Mouse (Mus musculus) heart, embryonic 15.5 days (tissue): ENCODE results near the gene Olfr1427. TPM values are rescaled to one million over a fixed set of nuclear protein-coding genes. Genes with fewer than 3 reads are reported as not detected.
"Not testable (repeated sequence)": the region's sequence is repeated elsewhere in the genome, so short reads cannot be mapped to it uniquely, and the experiment has no call there.

Experiments used
- ATAC-seq: fragments of 200-750 bp; cut with Nextera tagmentation; replicated peaks from 2 replicates; pipeline ENCODE4 v1.8.0; 2017; ENCODE audit warnings: low read depth, moderate TSS enrichment; ENCODE audit not compliant: insufficient number of reproducible peaks, insufficient read depth, low FRiP score
- H3K27ac ChIP-seq: fragments of 300-500 bp; sonication (generic); 2 replicates; pipeline ENCODE4 v1.5.1; 2015; ENCODE audit warnings: mild to moderate bottlenecking, inconsistent platforms
- H3K27me3 ChIP-seq: fragments of 300-500 bp; sonication (generic); 2 replicates; pipeline ENCODE4 v1.6.1; 2015; ENCODE audit warnings: inconsistent platforms
- H3K36me3 ChIP-seq: fragments of 300-500 bp; sonication (generic); 2 replicates; pipeline ENCODE4 v1.6.1; 2015; ENCODE audit warnings: mild to moderate bottlenecking, inconsistent platforms
- H3K4me1 ChIP-seq: fragments of 300-500 bp; sonication (generic); replicated peaks from 2 replicates; pipeline ENCODE4 v1.6.1; 2015; ENCODE audit warnings: inconsistent platforms
- H3K4me2 ChIP-seq: fragments of 300-500 bp; sonication (generic); 2 replicates; pipeline ENCODE4 v1.6.1; 2015; ENCODE audit warnings: inconsistent platforms, mild to moderate bottlenecking, moderate library complexity
- H3K4me3 ChIP-seq: fragments of 300-500 bp; sonication (generic); 2 replicates; pipeline ENCODE4 v1.5.1; 2015; ENCODE audit warnings: mild to moderate bottlenecking, inconsistent platforms
- H3K9ac ChIP-seq: fragments of 300-500 bp; sonication (generic); 2 replicates; pipeline ENCODE4 v1.6.1; 2015; ENCODE audit warnings: mild to moderate bottlenecking, inconsistent platforms
- H3K9me3 ChIP-seq: fragments of 300-500 bp; sonication (generic); replicated peaks from 2 replicates; pipeline ENCODE4 v1.6.1; 2016; ENCODE audit warnings: inconsistent platforms
- WGBS: fragments of 180-500 bp; shearing (Covaris S2); methylation state at CpG from one replicate; pipeline ENCODE4 v1.1.7; 2015; ENCODE audit warnings: mixed read lengths; 5-methylcytosine and 5-hydroxymethylcytosine counted together
- polyA plus RNA-seq: library from polyadenylated mRNA; unstranded; fragments of >200 nt; fragmentation: Nextera tagmentation; extraction: Ambion mirVana; gene quantifications from 2 replicates; pipeline ENCODE4 v1.2.1, GENCODE M21; 2015

The Olfr1427 gene
- polyA plus RNA-seq, result not detected in 2 replicates

DNA sequence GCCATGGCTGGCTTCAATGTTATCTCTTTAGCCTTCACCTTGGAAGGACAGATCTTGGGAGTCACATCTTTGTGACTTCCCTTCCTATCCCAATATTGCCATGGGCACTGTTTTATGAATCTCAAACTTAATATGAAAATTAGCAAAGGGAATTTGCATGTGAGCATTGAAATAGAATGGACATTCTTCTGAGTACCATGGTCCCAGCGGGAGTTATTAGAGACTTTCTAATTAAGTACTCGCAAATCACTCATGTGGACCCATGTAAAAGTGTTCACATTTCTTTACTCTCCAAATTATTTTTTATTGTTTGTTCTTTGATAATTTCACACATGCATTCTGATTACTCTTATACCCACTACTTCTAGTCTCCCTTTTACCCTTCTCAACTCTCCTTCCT, at the start of gene Olfr1427:
Gene Olfr1427 (minus strand): TSS at position 101 of the 400 bp plus-strand sequence.
- no peak within 1 kb of the TSS for H3K9ac ChIP-seq
- no peak for ATAC-seq
- WGBS, result 90% methylated on average over 2 of the region's 2 CpGs
- H3K4me2 ChIP-seq, result no peak within 1 kb of the TSS
- H3K36me3 ChIP-seq, result no peaks in the 10 kb centered on the region
- H3K27me3 ChIP-seq, result no peaks in the 10 kb centered on the region
- H3K9me3 ChIP-seq, result no peaks in the 10 kb centered on the region
- no peak within 1 kb of the TSS for H3K4me3 ChIP-seq
- H3K4me1 ChIP-seq, result no peaks in the 10 kb centered on the region
- no peak within 1 kb of the TSS for H3K27ac ChIP-seq

DNA sequence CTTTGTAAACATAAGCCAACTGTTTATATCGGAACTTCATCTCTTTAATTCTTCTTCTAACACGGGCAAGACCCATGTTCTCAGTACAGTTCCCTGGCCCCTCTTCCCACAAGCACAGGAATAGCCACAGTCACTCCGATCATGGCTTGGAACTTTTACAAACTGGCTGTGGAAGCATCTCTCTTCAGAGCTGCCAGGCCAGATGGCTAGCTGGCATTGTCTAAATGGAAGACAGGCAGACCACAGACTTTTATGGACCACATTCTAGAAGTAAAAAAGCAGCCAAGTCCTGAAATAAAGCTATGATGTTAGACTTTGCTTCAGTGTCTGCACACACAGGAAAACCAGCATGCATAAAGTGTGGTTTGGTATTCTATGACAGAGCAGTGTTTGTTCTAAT, 42.3 kb upstream of the Olfr1427 start:
- no peak overlapping the region for H3K9ac ChIP-seq
- WGBS, result 82% methylated on average over 3 of the region's 3 CpGs
- H3K4me2 ChIP-seq, result no peak overlapping the region
- H3K9me3 ChIP-seq, result no peaks in the 10 kb centered on the region
- H3K4me1 ChIP-seq, result no peaks in the 10 kb centered on the region
- H3K36me3 ChIP-seq, result no peaks in the 10 kb centered on the region
- no peaks in the 10 kb centered on the region for H3K27me3 ChIP-seq
- no peak overlapping the region for H3K4me3 ChIP-seq
- no peak overlapping the region for H3K27ac ChIP-seq
- ATAC-seq, result no peak

DNA sequence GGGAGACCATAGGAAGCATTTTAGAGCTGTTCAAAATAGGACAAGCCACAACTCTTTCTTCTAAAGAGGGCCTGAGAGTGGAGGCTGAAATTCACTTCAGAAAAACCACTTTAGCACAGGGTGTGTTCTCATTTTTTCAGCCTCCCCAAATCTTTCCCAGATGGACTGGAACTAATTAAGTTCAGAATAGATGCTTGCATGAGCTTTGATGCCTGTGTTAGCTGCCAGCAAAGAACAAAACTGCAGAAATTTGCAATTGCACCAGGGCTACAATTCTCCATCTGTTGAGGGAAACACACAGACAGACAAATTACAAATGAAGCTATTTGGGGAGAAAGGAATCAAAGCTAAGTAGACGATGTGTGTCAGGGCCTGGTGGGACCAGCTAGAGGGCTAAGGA, 40.2 kb upstream of the Olfr1427 start:
- 55% methylated on average over 1 of the region's 1 CpGs for WGBS

DNA sequence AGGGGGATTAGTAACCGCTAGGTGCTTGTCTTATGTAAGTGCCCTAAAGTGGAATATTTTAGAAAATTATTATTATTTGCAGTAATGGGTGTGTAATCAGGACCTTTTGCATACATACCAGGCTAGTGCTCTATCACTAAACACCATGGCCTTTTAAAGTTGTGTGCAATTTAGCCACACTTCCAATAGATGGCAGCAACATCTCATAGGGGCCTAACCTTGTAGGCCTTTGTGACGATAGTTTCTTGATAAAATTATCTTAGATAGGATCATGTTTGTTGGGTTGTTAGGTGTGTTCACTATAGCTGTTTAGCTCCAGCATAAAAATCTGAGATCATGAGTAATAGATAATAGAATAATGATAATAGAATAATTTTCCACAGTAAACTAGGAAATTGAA, 31.2 kb upstream of the Olfr1427 start:
- H3K9ac ChIP-seq, result no peak overlapping the region
- no peaks in the 10 kb centered on the region for H3K27me3 ChIP-seq
- no peaks in the 10 kb centered on the region for H3K36me3 ChIP-seq
- no peak overlapping the region for H3K4me3 ChIP-seq
- H3K4me1 ChIP-seq, result no peaks in the 10 kb centered on the region
- WGBS, result 19% methylated on average over 2 of the region's 2 CpGs
- no peaks in the 10 kb centered on the region for H3K9me3 ChIP-seq
- no peak for ATAC-seq
- H3K4me2 ChIP-seq, result no peak overlapping the region
- H3K27ac ChIP-seq, result no peak overlapping the region

More for the DNA sequence above, 40.2 kb upstream of the Olfr1427 start:
- ATAC-seq, result no peak
- H3K4me2 ChIP-seq, result no peak overlapping the region
- no peaks in the 10 kb centered on the region for H3K36me3 ChIP-seq
- H3K27me3 ChIP-seq, result no peaks in the 10 kb centered on the region
- H3K9ac ChIP-seq, result no peak overlapping the region
- no peak overlapping the region for H3K4me3 ChIP-seq
- no peaks in the 10 kb centered on the region for H3K9me3 ChIP-seq
- no peak overlapping the region for H3K27ac ChIP-seq
- no peaks in the 10 kb centered on the region for H3K4me1 ChIP-seq

DNA sequence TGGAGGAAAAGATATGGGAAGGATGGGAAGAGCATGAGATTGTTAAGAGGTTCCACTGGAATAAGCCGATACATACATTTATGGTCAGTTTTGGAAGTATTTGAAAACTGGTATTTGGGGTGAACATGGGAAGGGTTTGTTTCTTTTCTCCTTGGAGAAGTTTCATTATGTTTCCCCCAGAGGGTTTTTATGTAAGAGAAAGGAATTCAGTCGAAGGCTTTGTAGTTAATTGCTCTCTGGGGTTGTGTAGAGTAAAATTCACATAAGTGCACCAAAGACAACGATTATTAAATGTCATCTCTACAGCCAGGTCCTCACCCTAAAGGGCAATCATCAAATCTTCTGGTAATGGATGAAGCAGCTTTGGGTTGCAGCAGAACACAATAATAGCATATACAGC, 20.0 kb upstream of the Olfr1427 start, which contains the start of gene Olfr76:
Gene Olfr76 (minus strand): TSS at position 101 of the 400 bp plus-strand sequence.
- Histone ChIP-seq H3K4me3 (no peak within 1 kb of the TSS), H3K27ac (no peak within 1 kb of the TSS), H3K9me3 (no peaks in the 10 kb centered on the region), H3K4me1 (no peaks in the 10 kb centered on the region), H3K4me2 (no peak within 1 kb of the TSS), H3K36me3 (no peaks in the 10 kb centered on the region), H3K27me3 (no peaks in the 10 kb centered on the region), H3K9ac (no peak within 1 kb of the TSS)
- 66% methylated on average over 3 of the region's 3 CpGs for WGBS
- no peak for ATAC-seq

DNA sequence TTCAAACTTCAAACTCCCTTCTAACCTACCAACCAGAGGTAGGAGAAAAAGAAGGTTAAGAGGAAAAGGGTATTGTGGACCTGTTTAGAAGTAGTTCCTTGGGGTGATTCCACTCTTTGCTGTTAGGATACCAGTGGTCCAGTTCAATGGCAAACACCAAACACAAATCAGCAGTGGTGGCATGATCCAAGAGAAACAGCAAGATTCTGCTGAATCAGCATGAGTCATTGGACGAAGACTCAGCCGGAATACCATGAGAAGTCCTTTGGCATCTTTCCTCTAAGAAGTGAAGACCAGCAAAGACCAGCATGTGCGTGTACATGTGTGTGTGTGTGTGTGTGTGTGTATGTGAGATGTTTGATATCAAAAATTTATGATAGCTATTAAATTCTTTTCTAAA, 13.3 kb upstream of the Olfr1427 start:
- H3K27me3 ChIP-seq, result no peaks in the 10 kb centered on the region
- 75% methylated on average over 3 of the region's 3 CpGs for WGBS
- no peaks in the 10 kb centered on the region for H3K9me3 ChIP-seq
- no peak for ATAC-seq
- H3K4me2 ChIP-seq, result no peak overlapping the region
- no peak overlapping the region for H3K4me3 ChIP-seq
- H3K27ac ChIP-seq, result no peak overlapping the region
- no peaks in the 10 kb centered on the region for H3K36me3 ChIP-seq
- no peak overlapping the region for H3K9ac ChIP-seq
- H3K4me1 ChIP-seq, result no peaks in the 10 kb centered on the region

DNA sequence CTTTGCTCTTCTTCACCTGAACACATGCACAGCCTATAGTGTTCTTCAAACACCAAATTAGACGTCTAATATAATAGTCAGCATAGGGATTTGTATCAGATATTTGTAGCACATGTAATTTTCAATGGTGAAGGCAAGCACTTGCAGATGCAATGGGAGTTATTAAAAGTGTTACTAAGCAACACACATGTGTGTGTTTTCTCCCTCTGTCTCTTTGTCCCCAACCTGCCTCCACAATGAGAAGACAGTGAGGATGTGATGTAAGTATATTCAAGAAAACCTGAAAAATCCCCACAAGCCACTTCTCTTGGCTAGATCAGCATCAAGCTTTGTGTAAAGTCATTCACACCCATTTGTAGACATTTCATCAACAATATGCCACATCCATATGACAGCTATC, 12.7 kb upstream of the Olfr1427 start, which contains the start of gene Olfr1428:
Gene Olfr1428 (minus strand): TSS at position 101 of the 400 bp plus-strand sequence.
- Histone ChIP-seq H3K9me3 (no peaks in the 10 kb centered on the region), H3K4me2 (no peak within 1 kb of the TSS)

DNA sequence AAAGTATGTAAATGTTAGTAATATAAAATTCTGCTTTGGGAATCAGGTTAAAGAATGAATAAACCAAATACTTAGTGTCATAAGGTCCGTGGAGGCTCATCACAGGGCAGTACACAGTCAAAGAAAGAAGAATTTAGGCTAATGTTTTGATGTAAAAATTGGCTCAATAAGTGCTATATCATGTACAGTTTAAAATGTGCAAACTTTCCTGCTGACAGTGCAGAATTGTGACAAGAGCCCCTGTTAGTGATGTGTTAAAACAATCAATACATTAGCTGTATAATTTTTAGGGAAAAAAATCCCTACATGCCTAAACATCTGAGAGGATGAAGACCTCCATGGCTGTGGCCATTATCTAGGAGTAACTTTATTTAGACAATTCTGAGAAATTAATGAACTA, 10.7 kb upstream of the Olfr1427 start:
- Histone ChIP-seq H3K4me1 (no peaks in the 10 kb centered on the region), H3K4me2 (no peak overlapping the region), H3K9ac (no peak overlapping the region), H3K9me3 (no peaks in the 10 kb centered on the region), H3K36me3 (no peaks in the 10 kb centered on the region), H3K4me3 (no peak overlapping the region), H3K27me3 (no peaks in the 10 kb centered on the region), H3K27ac (no peak overlapping the region)
- no peak for ATAC-seq
- 39% methylated on average over 1 of the region's 1 CpGs for WGBS

More for the DNA sequence above, 12.7 kb upstream of the Olfr1427 start, which contains the start of gene Olfr1428:
- Histone ChIP-seq H3K9ac (no peak within 1 kb of the TSS), H3K4me3 (no peak within 1 kb of the TSS), H3K4me1 (no peaks in the 10 kb centered on the region), H3K27ac (no peak within 1 kb of the TSS), H3K27me3 (no peaks in the 10 kb centered on the region), H3K36me3 (no peaks in the 10 kb centered on the region)
- ATAC-seq, result no peak
- 57% methylated on average over 1 of the region's 1 CpGs for whole genome bisulfite sequencing

DNA sequence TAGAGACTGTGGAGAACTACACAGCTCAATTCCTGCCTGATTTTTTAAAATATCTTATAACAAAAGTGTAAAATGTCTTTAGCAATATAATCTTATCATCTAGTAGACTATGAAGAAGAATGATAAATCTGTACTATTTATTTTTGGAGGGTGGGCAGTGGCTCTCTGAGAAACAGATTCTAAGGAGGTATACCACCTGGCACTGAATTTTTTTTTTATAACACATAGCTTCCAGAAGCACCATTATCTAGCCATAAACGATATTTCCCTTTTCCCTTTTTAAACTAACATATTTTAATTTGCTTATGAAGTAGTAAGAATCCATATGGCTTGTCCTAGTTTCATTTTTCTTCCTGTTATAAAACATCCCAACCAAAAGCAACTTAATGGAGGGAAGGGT, 1.4 kb upstream of the Olfr1427 start:
- ATAC-seq, result no peak
- Histone ChIP-seq H3K27me3 (no peaks in the 10 kb centered on the region), H3K9ac (no peak overlapping the region), H3K4me1 (no peaks in the 10 kb centered on the region), H3K27ac (no peak overlapping the region), H3K9me3 (no peaks in the 10 kb centered on the region), H3K36me3 (no peaks in the 10 kb centered on the region), H3K4me2 (no peak overlapping the region), H3K4me3 (no peak overlapping the region)
- 50% methylated on average over 1 of the region's 1 CpGs for WGBS

DNA sequence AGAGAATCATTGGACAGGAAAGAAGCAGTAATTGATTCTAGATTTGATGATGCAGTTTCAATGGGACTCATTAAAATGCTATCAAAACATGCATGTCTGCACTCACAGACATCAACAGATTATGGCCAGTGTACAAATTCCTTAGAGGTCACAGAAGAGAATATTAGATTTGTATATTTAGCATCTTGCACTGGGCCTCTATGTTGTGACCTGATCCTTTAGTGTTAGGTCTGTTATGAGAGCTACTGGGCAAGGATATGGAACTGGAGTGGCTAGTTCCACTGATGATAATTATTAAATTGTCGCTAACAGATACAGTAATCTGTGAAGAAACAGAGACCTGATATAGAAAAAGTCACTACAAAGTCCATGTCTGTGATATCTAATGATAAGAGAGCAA, 11.2 kb downstream of the Olfr1427 start, which contains the start of gene Olfr1426:
Gene Olfr1426 (minus strand): TSS at position 101 of the 400 bp plus-strand sequence.
- H3K4me3 ChIP-seq, result no peak within 1 kb of the TSS
- ATAC-seq, result no peak
- no peaks in the 10 kb centered on the region for H3K4me1 ChIP-seq
- H3K27me3 ChIP-seq, result no peaks in the 10 kb centered on the region
- no peak within 1 kb of the TSS for H3K4me2 ChIP-seq
- no peaks in the 10 kb centered on the region for H3K9me3 ChIP-seq
- no peak within 1 kb of the TSS for H3K27ac ChIP-seq
- WGBS, result 61% methylated on average over 1 of the region's 1 CpGs
- no peaks in the 10 kb centered on the region for H3K36me3 ChIP-seq
- no peak within 1 kb of the TSS for H3K9ac ChIP-seq

DNA sequence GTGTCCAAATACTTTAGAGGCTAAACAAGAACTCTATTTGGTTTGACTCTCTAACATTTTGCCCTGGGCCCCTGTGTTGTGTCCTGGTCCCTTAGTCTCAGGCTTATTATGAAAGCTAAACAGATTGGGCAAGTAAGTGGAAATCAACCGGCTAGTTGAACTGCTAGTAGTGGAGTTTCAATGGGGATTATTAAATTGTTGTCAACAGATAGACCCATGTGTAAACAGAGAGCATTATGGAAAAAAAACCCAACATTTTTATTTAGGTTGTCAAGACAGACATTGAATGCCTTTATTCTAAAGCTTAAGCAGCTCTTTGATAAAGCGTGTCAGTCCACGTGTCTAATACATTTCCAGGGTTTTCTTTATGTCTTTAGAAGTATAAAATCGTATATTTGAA, 25.5 kb downstream of the Olfr1427 start, which contains the start of gene Olfr1425:
Gene Olfr1425 (minus strand): TSS at position 101 of the 400 bp plus-strand sequence.
- H3K4me1 ChIP-seq, H3K36me3 ChIP-seq, H3K9me3 ChIP-seq, H3K27me3 ChIP-seq, H3K4me3 ChIP-seq, H3K4me2 ChIP-seq, ATAC-seq, H3K9ac ChIP-seq, H3K27ac ChIP-seq: not testable (repeated sequence)
- 81% methylated on average over 4 of the region's 4 CpGs for WGBS

DNA sequence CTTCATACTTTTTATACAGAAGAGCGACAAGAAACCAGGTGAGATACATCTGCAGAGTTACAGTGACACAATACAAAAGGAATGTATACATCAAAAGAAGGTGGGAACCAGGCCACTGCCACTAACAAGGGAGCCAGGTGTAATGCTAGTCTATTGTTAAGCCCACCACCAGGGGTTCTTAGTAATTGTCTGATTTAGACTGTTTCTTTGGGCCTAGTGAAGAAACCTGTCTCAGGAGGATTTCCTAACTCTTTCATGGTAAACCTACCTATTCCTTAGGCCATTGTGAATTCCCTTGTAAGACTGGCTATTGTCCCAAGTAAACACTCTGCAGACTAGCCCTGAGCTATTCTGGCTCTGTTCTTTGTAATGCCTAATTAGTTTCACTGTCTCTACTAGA, 33.6 kb downstream of the Olfr1427 start:
- not testable (repeated sequence) for H3K9ac ChIP-seq, H3K36me3 ChIP-seq, H3K4me2 ChIP-seq, H3K27me3 ChIP-seq, H3K27ac ChIP-seq, ATAC-seq, H3K4me1 ChIP-seq, H3K4me3 ChIP-seq, H3K9me3 ChIP-seq
- 63% methylated on average over 1 of the region's 1 CpGs for WGBS
